Mouse (Mus musculus) brain, embryonic 14.5 days (tissue): ENCODE data around the gene Hdc.

Experiments used
- CTCF ChIP-seq: fragments of 200-500 bp; IDR thresholded peaks from 2 replicates; pipeline ENCODE4 v1.5.1; 2012; ENCODE audit warnings: inconsistent platforms, mild to moderate bottlenecking, moderate library complexity, borderline replicate concordance; ENCODE audit not compliant: insufficient read depth, insufficient read length; ENCODE audit errors: extremely low read depth
- POLR2A ChIP-seq: fragments of 200-500 bp; IDR thresholded peaks from 2 replicates; pipeline ENCODE4 v1.6.1; 2012; ENCODE audit warnings: mild to moderate bottlenecking, inconsistent platforms, borderline replicate concordance; ENCODE audit not compliant: poor library complexity, insufficient read depth, insufficient read length, severe bottlenecking; ENCODE audit errors: extremely low read depth

GRCm38 (mm10) chr2:126575391-126576176 is 43.5 kb downstream of the Hdc start:
- TF ChIP-seq CTCF (no peak), POLR2A (no peak)
